Mouse (Mus musculus) stomach, postnatal 0 days (tissue): ENCODE results near the gene Abhd5.

ENCODE experiments used
- CTCF ChIP-seq: IDR thresholded peaks from 2 replicates; pipeline ENCODE4 v1.5.1; 2016; ENCODE audit warnings: antibody characterized with exemption, low read depth, mild to moderate bottlenecking, moderate library complexity
- EP300 ChIP-seq: optimal IDR thresholded peaks from 2 replicates; pipeline ENCODE3; 2016; ENCODE audit warnings: antibody characterized with exemption

- TF ChIP-seq CTCF (no peak), EP300 (no peak)
Measured at GRCm38 (mm10) chr9:122337510-122337931, 13.9 kb upstream of the Abhd5 start.
